Mouse (Mus musculus) cerebellum, adult 18-20 months (tissue): Measurements from ENCODE around the gene Sowaha.

Experiments
- DNase-seq, 2 experiments: peaks; one replicate each; pipeline ENCODE4 v3.0.0; 2021

Gene Sowaha

DNA sequence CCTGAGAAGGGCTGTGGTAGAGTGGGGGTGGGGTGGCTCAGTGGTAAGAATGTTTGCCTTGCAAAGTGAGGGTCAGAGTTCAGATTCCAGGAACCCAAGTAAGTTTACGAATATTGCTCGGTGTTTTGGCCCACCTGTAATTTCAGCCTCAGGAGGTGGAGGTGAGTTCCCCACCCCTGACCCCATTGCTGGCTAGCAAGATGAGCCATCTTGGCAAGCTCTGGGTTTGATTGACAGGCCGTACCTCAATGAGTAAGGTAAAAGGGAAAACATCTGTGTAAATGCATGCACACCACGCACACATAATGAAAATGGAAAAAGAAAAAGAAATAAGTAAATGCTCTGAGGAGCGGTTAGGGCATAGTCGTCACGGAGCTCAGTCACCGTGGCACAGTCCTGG, 24.3 kb upstream of the Sowaha start:
- no peak for DNase-seq

DNA sequence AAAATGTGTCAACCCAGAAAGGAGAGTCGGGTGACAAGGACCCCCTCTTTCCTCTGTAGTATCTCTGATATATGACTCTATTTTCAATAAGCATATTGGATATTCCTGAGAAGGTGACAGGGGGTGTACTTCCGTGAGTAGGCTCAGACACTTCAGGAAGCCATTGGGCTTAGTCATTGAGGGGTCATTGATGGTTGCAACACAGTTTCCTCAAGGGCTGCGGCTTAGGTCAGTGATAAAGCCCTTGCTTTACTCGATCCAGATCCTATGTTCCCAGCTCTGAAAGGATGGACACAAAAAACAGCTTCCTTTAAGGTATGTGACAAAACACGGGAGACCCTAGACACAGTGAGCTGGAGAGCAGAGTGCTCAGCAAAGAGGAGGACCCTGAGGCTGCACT, 23.7 kb upstream of the Sowaha start:
- no peak for DNase-seq

DNA sequence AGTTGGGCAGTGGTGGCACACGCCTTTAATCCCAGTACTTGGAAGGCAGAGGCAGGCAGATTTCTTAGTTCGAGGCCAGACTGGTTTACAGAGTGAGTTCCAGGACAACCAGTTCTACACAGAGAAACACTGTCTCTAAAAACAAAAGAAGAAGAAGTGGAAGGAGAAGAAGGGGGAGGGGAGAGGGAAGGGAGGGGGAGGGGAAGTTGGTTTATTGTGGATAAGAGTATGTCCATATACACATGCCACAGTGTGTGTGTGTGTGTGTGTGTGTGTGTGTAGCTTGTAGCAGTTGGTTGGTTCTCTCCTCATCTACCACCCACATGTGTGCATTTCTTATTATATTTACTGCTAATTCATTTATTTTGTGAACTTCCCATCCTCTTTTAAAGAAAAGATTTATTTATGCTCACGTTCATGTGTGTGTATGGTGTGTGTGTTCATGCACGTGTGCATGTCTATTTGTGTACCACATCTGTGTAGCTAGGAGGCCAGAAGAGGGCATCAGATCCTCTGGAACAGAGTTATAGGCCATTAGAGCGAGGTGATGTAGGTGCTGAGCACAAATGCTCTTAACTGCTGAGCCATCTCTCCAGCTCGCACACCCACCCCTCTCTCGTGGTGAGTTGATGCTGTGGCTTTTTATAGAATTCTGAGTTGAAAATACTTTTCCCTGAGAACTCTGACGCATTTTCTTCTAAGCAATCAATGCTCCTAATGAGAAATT, 22.1 kb upstream of the Sowaha start:
- no peak for DNase-seq

- DNase-seq, result no peak
Measured at GRCm38 (mm10) chr11:53500569-53500968, 20.5 kb upstream of the Sowaha start.

GRCm38 (mm10) chr11:53496946-53497345, 16.9 kb upstream of the Sowaha start:
- peak; percentile 49 to 53 for DNase-seq

- no peak for DNase-seq
Measured at GRCm38 (mm10) chr11:53495417-53495816, 15.3 kb upstream of the Sowaha start.

DNA sequence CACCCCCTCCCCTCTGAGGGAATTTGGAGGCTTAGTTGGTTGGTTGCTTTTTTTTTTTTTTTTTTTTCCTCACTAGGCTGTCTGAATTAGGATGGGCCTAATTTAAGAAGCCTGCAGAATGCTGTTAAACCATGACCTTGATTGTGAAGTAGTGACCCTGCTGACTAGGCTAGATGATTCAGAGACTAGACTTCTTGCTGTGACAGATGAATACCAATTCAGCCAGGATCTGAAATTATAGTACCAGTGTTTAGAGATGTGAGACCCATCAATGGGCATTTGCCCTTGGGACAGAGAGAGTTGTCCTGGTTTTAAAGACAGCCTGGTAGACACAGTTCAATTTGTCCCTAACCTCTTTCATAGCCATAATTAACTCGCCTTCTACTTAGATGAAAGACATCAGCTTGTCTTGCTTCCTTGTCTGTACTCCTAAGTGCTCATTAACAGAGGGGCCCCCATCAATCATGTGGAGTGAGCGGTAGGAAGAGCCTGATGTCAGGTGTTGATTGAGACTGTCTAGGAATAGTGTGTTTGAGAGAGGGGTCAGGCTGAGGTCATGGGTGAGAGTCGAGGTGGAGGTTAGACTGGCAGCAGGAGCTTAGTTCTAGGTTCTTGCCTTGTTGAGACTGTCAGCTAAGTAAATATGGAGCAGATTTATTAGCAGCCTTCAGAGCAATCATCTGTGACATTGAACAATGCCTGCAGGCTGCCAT, 13.3 kb upstream of the Sowaha start:
- no peak for DNase-seq

GRCm38 (mm10) chr11:53491954-53492401, 11.9 kb upstream of the Sowaha start:
- DNase-seq, result no peak

GRCm38 (mm10) chr11:53489421-53489820, 9.3 kb upstream of the Sowaha start:
- DNase-seq, result no peak

GRCm38 (mm10) chr11:53489007-53489406, 8.9 kb upstream of the Sowaha start:
- DNase-seq, result no peak

GRCm38 (mm10) chr11:53486822-53487594, 6.9 kb upstream of the Sowaha start:
- DNase-seq, result peak; percentile 87 to 91

- DNase-seq, result peak in 1 of 2 experiments; percentile 30
Measured at GRCm38 (mm10) chr11:53486351-53486750, 6.3 kb upstream of the Sowaha start.

DNA sequence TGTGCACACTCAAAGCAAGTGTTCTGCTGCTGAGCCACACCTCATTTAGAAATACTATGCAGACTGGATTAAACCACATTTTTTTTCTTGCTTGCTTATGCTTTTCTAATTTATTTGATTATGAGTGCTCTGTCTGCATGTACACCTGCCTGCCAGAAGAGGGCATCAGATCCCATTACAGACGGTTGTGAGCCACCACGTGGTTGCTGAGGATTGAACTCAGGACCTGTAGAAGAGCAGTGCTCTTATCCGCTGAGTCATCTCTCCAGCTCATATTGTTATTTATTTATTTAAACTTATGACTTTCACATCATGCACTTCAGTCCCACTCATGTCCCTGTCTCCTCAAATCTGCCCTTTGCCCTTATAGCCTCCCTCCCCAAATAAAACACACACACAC, 5.6 kb upstream of the Sowaha start:
- DNase-seq, result peak in 1 of 2 experiments; percentile 50

DNA sequence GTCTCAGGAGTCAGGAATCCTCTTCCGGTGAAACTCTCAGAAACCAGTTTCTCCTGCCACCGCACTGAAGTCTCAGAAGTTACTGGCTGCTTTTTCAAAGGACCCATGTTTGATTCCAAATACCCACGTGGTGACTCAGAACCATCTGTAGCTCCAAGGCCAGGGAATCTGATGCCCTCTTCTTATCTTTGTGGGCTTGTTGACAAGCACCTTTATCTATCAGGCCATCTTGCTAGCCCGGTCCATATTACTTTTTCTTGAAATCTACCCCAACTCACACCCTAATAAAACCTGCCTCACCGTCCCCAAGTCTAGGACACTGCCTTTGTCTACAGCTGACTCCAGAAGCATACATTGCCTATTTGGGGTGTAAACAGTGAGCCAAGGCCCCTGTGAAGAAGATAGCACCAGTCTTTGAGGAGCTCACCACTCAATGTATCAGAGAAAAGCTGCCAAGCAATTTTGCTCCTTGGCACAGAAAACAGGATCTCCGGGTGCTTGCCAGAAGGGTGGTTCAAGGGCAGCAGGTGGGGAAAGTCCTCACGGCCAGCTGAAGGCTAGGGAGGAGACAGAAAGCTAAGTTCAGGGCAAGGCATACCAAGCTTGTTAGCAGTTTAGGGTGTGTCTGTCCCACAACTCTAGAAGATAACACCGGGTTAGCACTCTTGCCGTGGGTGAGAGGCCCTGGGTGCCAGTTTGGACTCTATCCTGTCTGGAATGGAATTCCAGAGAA, 3.3 kb upstream of the Sowaha start:
- peak; percentile 66 to 69 for DNase-seq

- no peak for DNase-seq
Measured at GRCm38 (mm10) chr11:53481088-53481730, 1.1 kb upstream of the Sowaha start.

GRCm38 (mm10) chr11:53479171-53479782, 797 bp downstream of the Sowaha start:
- peak in 1 of 2 experiments; percentile 51 for DNase-seq

GRCm38 (mm10) chr11:53478383-53479170, 1.5 kb downstream of the Sowaha start:
- DNase-seq, result peak; percentile 51 to 73

DNA sequence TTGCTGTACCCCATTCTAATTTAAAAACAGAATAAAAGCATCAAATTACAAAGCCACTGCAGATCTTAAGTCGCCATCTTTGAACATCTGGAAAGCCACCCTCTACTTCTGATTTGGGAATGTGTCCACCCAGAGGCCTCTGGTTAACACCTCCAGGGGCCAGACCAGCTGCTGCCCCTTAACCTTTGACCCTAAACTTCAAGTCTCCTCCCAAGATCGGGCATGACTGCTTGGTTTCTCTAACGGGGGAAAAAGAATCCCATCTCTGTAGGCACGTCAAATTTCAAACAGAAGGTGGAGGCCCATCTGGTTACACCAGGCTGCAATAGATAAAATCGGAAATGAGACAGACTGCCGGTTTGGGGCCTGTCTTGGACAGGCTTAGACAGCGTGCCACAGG, 2.2 kb downstream of the Sowaha start:
- DNase-seq, result no peak

DNA sequence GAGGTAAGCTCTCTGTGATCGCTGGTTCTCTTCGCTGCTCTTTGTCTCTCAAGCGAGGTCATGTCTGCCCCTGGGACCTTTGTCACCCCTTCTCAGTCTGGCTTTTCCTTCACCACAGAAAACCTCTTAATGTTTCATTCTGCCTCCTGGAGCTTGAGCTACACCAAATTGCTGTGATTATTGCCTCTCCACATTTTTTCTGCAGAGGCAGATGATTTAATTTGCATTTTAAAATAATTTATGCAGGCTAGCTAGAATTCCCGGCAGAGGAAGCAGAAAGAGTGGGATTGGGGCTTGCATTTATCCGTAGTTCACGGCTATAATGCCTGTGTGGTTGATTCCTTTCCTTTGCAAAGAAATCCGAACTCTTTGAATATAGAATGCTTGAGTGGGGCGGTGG, 4.5 kb downstream of the Sowaha start:
- no peak for DNase-seq

DNA sequence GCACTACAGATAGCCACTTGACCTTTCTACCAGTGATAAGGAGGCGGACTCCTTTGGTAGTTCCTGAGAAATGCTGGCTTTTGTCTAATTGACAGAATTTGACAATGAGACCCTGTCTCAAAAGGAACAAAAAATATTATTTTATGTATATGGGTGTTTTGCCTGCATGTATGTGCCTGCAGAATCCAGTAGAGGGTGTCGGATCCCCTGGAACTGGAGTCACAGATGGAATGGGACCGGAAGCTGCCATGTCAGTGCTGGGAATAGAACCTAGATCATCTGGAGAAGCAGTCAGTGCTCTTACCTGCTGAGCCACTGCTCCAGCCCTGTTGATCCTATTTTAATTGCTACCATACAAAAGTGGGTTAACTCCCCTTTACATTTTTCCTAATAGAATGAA, 7.4 kb downstream of the Sowaha start:
- DNase-seq, result no peak
